Mouse (Mus musculus) layer of hippocampus, adult 9-10 months (tissue): ENCODE results near the gene Stox2.

Experiments used
- DNase-seq: peaks from one replicate; pipeline ENCODE4 v3.0.0; 2022; ENCODE audit warnings: low spot score

The Stox2 gene

DNA sequence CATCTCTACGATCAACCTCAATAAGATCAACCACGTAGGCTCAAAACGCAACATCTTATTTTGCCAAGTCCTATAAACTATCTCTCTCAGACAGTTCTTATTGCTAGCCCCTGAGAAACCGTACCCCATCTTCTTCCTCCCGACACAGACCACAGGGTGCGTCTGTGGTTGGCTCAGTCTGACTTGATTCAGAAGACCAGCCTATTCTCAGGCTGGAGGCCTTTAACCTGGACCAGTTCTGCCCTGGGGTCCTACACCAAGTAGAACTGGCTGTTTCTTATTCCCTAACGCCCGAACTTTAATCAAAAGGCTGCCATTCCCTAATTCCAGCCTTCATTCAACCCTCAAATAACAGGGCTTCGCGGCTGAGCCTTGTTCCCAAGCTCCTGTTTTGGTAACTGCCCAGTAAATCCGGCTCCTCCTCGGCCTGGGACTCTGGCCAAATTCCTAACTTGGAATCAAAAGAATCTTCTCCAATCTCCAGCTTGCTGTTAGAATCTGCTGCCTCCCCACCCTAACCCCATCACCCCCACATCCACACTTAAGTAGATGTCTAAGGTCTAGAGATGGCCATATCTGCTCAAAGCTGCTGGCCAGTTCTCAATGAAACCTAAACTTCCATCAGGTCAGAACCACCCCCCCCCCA, 91.5 kb downstream of the Stox2 start:
- no peak for DNase-seq

DNA sequence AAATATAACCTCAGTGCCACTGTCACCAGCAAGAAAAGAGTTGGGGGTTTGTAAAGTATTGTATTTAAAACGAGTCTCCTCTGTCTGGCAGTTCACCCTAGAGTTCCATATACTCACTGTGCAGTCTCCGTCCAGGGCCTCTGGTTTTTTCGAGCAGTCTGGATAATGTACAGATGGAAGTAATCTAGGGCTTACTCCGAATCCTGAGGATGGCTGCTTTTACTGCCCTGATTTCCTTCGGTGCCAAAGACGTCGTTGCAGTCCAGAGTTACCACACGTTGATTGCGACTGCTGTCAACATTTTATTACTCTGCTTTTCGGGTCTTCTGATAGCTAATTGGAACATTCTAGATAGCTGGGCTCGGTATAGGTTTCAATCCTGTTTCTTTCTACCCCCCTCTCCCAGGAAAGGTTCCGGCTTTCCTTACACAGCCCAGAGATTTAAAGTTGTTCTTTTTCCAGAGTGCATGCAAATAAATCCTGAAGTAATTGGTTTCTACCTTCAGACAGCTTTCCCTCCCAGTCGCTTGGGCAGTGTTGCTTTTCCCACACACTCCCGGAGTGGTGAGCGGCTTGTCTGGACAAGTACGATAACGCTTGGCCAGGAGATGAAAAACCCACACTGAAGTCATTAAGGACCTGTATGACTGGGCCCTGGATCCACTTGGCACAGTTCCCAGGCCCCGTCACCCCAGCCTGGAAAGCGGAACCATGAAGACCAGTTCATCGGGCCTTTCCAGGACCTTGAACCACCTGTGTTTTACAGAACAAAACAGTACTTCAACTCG, 94.1 kb downstream of the Stox2 start:
- DNase-seq: no peak

DNA sequence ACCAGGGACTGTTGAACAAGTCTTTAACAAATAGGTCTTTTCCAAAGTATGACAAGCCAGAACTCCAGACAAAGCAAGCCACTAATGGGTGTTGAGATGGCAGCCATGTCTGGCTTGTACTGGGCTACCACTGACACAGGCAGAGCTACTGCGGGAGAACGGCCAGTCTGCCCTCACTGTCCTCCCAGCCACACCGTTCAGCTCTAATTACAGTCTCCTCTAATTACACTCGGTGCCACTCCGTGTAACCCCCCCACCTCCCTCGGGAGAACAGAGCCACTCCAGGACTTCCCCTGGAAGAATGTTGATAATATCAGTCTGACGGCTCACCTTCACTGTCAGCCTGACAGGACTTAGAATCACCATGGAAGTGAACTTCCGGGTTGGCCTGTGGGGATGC, 97.1 kb downstream of the Stox2 start:
- DNase-seq: no peak

DNA sequence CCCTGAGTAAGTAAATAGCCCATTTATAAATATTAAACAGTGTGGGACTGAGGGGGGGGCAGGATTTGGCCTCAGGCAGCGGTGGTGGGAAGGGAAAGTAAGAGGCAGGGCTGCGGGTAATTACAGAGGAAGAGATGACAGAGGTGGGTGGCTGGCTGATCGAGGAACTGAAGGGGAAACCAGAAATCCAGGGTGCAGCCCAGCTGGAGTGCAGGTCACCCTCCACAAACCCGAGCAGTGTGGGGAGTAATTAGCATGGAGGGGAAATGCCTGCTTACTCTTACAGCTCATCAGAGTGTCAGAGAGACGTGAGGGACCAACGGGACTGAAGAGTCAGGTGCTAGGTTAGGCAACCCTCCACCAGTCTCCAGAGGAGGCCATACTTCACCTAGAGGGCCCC, 98.4 kb downstream of the Stox2 start:
- no peak for DNase-seq

DNA sequence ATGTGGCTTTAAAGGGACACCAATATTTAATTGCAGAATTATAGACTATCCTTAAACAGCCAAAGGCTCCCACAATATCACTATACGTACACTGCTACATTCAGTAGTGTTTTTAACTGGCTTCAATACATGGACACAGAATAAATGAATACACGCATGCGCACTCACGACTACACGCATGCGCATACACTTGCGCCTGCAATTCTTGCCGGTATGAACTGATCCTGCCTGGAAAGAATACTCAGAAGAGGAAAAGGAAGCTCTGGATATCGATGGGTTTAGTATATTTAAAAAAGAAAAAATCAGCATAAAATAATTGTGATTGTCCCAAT, 100.4 kb downstream of the Stox2 start:
- peak; percentile 83 for DNase-seq

DNA sequence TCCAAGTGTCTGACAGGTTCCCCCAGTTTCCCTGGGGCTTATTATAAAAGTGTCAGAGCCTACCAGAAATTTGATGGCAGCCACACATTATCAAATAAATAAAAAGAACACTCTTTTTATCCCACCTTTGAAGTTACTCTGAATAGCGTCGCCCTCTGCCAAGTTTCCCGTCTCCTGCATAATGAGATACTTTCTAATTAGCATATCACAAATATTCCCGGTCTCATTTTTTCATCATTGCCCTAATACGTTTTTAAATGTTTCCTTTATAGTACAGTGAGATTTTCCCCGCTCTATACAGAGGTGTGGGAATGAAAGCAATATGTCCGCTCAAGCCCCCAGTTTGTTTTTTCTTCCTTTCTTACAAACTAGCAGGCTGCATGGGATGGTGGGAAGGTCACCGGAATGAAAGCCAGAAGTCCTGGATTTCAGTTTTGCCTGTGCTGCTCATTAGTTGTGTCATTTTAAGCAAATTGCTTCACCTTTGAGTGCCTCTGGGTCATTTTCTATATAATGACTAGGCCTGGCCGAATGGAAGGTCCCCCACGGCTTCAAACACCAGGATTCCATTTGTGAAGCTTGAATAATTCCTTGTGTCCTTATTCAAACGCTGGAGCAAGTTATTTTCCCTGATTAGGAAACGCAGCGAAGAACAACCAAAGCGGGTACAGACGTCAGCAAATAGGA, 100.9 kb downstream of the Stox2 start:
- DNase-seq: no peak

DNA sequence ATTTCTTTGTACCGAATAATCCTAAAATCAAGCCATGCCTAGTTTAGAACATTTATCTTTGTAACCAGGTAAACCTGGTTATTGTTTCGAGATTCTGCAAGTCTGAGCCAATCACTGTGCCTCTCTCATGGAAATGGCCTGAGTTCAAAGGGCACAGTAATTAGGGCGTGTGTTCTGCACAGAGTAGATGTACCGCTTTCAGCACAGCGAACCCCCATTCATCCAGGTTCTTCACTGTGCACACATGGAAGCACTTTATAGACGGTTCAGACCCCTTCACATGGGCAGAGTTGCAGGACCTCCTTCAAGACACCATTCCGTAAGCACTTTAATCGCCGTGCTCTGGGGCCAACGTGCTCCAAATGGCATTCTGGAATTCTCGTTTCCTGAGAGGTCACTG, 104.7 kb downstream of the Stox2 start:
- DNase-seq: no peak

DNA sequence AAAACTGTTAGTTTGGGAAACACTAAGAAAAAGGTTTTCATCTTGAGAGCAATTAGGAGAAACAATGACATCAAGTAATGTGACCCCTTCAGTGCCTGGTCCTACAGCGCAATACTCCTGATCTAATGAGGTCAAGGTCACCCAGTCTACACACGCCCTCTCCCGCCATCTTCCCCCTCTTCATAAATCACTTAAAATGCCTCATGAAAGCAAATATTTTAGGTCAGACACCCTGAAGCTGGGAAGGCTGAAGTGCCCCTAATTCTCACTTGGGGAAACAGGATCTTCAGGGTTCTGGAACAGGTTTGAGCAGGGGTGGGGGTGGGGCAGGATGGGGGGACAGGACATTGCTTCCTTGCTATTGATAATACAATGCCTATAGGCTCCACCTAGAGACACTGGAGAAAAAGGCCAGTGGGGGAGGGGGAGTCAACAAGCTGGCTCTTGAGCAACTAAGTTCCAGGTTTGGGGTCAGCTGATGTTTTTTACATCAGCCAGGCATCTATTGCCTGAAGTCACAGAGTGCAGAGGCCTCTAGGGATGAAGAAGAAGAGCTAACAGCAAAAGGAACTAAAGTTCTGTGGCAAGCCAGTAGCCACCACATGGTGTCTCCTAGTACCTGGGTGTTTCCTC, 107.4 kb downstream of the Stox2 start:
- DNase-seq: no peak

DNA sequence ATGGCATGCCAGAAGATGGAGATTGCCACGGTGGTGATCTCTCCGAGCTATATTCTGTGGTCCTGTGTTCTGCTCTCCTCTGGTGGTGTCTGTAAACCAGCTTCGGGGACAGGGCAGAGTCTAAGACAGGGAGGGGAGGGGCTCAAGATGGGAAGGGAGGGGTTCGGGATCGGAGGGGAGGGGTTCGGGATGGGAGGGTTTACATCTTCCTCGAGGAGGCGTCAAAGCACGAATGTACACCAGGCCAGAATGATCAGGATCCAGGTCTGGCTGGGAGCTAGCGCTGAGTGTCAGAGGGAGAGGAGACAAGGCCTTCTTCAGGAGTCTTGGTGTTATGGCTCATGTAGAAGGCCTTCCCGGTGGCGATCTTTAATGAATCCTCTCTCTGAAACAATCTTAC, 109.7 kb downstream of the Stox2 start:
- no peak for DNase-seq

DNA sequence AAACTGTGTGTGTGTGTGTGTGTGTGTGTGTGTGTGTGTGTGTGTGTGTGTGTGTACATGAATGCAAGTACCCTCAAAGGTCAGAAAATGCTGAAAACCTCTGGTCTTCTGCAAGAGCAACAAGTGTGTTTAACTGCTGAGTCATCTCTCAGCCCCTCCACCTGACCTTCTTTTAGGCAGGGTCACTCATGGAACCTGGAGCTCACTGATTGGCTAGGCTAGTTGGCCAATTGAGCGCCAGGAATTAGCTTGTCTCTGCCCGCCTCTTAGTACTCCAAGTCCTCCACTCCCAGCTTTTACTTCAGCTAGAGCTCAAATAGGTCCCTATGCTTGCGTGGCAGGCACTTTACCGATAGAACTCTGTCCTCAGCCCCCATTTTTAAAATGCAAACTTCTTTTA, 110.2 kb downstream of the Stox2 start:
- no peak for DNase-seq

DNA sequence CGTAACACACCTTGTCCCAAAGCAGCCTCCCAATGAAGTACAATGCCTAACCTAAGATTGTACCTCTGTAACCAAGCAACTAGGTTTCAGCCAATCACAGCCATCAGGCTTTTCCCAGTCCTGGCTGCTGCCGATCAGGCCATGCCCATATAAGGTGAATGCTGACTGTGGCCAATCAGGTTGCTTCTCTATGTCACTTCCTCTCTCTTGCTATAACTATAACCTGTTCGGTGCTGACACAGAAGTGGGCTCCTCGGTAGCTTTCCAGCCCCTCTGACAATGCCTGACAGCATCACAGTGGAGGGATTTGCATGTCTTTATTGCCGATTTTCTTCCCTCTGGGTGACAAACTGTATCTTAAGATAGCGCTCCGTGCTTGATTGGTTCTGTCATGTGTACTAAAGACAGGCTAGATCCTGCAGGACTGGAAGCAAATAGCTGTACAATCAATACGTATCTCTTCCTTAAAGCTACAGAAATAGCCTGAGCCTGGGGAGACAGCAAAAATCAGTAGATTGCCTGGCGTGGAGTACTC, 111.9 kb downstream of the Stox2 start:
- peak; percentile 74 for DNase-seq

DNA sequence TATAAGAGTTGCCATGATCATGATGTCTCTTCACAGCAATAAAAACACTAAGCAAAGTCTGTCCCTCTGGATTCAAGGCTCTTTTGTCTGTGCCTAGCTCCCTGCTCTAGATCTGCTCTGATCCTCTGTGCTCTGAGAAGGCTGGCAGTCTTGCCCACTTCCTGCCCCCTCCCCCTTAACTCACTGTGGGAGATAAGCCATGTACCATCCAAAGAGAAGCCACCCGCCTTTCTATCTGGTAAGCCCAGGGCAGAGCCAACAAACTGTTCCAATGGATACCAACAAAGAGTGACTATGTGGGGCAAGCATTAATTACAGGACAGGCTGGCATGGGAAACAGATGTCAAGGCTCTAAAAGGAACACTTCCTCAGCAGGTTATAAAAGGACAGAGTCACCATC, 113.2 kb downstream of the Stox2 start:
- no peak for DNase-seq

DNA sequence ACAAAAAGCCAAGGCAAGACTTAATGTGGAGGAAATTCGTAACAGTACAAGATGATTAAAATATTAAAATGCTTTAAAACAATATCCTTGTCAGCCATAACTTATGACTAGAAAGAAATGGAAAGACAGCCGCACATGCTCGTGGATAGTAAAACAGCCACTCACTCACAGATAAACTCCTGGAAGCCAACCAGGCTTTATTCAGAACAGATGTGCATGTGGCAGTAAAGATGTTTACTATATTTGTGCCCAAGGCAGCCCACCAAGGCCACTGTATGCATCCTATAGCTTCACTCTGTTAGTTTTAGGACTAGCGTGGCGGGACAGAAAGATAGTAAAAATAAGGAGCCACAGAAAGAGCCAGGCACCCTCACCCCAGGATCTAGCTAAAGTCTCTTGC, 115.2 kb downstream of the Stox2 start:
- DNase-seq: no peak

DNA sequence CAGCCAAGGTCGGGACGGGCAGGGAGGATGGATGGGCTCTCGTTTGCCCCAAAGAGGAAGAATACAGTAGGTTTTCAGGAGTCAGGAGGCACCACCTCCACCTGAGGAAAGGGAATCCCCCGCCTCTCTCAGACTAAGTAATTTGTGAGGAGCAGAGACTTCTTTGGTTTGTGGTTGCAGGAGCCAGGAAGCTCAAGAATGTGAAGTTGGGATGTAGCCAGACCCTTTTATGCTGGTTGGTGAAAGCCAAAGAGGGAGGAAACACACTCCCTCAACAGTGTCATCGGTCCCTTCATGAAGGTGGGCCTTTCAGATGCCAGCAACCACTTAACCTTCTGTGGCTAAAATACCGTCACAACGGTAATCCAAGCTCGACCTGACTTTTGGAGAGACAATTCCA, 119.8 kb downstream of the Stox2 start:
- no peak for DNase-seq

DNA sequence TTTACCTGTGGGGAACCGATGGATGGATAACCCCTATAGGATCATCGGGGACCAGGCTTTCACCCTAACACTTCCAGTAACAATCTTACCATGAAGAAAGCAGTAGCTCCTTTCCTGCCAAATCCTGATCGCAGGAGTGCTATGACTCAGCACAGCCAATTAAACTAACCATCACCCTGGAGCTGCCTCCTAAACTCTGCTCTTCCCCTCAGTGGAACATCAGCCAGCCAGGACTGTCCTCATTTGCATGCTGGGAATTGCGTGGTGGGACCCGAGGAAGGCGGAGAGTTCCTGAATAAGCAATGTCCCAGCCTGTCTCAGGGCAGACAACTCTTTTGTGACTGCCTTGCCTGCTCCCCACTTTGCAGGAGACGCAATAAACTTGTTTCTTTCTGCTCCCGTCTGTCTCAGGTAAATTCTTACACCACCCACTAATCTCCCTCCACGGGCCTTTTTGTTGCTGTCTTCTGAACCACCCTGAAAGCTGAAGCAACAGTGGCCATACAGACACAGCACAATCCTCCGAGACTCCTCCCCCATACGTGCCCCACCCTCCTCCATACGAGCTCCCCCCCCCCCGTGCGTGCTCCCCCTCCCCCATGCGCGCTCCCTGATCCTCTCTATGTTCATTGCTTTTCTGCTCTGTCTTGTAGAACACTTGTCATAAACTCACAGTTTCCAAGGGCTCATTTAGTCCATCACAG, 121.9 kb downstream of the Stox2 start:
- DNase-seq: no peak

DNA sequence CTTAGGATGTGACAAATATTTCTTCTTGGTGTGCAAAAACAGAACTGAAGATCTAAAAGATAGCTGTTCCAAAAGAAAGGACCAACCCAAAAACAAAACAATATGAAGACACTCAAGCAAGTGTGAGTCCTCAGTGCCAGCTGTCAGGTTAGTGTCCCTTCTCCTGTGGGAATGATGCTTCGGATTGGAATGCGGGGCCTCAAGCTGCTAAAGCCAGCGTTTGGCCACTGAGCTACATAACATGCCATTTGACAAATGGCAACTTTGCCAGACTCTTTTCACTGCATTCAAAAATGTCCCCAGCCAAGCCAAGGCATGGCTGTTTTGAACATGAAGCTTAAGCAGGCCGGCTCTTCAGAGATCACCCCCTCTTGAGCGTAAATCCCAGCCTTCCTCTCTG, 124.9 kb downstream of the Stox2 start:
- no peak for DNase-seq

DNA sequence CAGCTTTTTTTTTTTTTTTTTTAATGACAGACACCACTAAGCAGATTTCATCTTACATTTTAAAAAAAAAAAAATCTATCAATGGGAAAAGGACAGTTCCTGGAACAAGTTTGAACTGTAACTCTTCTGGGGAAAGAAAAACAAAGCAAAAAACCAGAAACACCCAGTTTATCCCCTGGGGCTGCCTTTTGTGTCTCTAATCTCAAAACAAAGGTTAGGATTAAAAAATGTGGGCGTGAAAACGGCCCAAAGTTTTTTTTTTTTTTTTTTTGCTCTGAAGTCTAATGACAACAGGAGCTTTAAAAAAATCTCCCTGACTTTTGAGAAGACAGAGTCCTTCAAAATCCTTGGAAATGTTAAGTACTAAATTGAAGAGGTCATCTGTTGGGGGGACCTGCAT, 125.5 kb downstream of the Stox2 start:
- DNase-seq: no peak

DNA sequence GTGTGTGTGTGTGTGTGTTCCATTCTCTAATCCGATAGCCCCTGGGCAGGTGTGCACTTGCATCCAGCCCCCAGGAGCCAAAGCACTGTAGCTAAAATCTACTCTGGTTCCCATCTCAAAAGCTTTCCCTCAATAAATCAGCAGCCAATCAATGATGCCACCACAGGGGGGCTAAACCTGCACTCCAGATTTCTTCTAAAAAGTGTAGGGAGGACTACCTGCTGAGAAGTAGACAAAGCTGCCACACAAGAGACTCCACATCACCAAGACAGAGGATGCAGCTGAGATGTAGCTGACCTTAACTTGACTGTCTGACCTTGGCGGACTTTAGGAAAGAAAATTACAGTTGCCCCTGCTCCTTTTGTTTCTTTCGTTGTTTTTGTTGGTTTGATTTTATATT, 127.7 kb downstream of the Stox2 start:
- DNase-seq: no peak

DNA sequence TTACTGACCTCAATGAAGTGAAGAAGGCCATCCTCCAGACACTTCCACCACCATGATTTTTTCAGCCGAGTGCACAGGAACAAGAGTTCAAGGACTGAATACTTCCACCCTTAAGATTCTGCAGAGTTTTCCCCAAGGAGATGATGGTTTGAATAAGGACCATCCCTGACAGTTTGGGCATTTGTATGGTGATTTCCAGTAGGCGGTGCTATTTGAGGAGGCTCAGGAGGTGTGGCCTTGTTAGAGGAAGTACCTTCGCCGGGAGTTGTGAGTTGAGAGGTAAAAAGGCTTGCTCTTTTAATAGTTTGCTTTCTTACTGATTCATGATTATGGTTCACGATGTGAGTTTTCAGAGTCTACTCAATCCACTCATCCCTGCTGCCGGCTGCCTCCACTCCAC, 138.0 kb downstream of the Stox2 start:
- DNase-seq: no peak

DNA sequence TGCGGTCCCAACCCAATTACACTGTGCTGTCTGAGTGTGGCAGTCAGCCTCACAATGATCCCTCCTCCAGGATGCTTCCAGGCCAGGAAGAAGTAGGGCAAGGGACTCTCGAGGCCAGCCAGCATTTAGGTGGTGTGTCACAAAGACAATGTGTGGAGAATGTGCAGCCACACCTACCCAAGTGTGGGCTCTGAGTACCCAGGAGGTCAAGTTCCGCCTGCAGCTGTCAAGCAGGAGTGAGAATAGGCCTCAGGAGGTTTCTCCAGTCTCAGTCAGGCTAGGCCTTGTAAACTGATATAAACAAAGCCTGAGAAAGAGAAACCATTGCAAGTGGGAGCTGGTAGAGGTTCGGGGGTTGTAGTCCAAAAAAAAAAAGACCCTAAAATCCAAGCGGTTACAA, 139.8 kb downstream of the Stox2 start:
- no peak for DNase-seq

DNA sequence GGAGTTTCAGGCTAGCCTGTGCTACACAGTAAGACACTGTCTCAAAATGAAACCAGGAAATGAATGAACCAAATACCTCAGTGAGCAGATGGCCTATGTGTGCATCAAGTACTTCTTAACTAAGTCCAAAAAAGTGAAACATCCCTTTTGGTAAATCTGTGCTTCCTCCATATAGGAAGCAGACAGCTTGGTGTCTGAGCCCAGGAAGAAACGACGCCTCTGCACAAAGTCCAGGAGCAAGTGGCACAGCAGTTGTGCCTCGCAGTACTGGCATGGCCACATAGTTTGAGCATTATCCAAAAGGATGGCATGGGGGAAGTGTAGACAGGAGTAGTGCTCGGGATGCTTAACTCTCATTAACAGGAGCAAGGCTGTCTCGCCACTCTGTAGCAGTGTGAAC, 140.3 kb downstream of the Stox2 start:
- no peak for DNase-seq

DNA sequence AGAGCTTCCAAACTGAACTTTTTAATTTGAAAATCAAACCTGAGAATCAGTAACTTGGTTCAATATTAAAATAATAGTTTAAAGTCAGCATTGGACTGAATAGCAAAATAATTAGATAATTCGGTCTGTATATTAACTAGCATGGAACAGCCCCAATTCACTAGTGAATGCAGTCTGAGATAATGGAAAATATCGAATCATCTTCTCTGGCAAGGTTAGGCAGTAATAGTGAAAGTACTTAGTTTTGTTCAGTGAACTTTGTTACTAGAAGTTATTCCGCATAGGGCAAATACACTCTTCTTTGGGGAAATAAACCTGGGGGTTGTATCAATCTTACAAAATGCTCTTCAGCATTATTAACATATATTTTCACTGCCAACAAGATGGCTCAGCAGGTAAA, 147.7 kb downstream of the Stox2 start:
- DNase-seq: no peak
